Mouse (Mus musculus) gastrocnemius, adult 18-20 months (tissue): Measurements from ENCODE around the gene Dnah1. TPM values are rescaled to one million over a fixed set of nuclear protein-coding genes. Genes with fewer than 3 reads are reported as not detected.

Experiments
- DNase-seq: peaks from one replicate; pipeline ENCODE4 v3.0.0; 2021; ENCODE audit warnings: low spot score
- total RNA-seq, 2 experiments: library from RNA; stranded (reverse); gene quantifications; 2 replicates each; pipeline ENCODE4 v1.2.3; 2021

Dnah1 gene
- total RNA-seq, 2 experiments from 2014 or later: 0.14 to 0.16 TPM

GRCm38 (mm10) chr14:31319546-31319945 lies 4.2 kb downstream of the Dnah1 start:
- DNase-seq: no peak

GRCm38 (mm10) chr14:31317754-31318153 lies 5.9 kb downstream of the Dnah1 start:
- no peak for DNase-seq

DNA sequence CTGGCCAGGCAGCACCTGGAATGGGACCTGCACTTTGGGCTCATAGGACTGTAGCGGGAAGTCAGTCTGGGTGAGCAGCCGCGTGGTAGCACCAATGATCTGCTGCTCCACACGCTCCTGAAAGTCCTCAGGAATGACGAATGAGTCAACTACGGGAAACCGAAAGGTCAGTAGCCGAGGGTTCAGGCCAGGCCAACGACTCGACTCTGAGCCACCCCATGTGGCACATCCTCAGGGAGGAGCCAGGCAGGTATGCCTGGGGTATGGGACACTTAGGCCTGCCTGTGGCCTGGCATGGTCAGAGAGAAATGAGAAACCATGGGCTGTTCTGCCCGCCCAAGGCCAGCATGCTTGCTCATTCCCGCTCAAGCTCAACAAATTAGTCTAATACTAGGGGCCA lies 7.1 kb downstream of the Dnah1 start:
- DNase-seq: no peak

DNA sequence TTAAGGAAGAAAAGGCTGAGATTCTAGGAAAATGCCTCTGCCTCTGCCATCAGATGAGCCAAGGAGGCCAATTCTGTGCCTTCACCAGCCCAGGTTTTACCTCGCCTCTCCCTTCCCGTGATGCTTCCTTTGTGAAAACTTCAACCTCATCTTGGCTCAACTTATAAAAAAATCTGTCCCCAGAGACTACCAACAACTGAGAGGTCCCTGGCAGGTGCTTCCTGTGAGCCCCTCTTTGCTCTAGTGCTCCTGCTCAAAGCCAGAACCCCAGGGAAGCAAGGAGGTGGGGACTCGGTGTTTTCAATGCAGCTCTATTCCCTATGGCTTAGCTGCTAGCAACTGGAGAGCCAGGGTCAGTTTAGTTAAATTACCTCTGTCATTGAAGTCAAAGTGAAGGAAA lies 10.5 kb downstream of the Dnah1 start:
- DNase-seq: no peak

DNA sequence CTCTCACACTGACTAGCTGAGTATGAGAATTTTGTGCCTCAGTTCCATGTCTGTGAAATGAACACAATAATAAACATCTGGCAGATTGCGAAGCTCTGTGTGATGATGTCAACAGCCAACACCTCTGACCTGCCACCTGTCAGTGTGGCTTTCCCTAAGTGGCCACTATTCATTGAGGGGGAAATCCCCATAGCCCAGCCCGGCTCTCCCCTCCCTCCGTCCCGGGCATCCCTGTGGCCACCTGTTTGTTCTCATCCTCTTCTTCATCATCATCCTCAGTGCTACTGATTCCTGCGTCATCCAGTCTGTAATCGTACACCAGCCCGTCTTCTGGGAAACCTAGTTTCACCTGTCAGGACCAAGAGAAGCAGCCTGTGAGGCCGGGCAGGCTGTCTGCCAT lies 38.0 kb downstream of the Dnah1 start:
- no peak for DNase-seq

DNA sequence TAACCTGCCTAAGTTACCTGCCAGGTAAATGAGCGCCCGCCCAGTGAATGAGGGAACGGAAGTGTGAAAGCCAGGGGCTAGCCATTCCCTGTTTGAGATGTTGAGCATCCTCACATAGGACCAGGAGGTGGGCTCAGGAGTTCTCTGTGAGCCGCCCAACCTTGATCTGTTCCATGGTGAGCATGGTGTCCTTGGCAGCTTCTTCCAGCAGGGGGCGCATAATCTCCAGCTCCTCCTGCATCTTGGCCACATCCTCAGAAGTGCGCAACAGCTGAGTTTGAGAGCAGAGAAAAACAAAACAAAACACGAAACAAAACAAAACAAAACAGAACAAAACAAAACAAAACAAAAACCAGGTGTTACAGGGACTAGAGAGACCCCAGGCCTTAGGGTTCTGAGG lies 51.5 kb downstream of the Dnah1 start:
- peak; percentile 68 for DNase-seq

DNA sequence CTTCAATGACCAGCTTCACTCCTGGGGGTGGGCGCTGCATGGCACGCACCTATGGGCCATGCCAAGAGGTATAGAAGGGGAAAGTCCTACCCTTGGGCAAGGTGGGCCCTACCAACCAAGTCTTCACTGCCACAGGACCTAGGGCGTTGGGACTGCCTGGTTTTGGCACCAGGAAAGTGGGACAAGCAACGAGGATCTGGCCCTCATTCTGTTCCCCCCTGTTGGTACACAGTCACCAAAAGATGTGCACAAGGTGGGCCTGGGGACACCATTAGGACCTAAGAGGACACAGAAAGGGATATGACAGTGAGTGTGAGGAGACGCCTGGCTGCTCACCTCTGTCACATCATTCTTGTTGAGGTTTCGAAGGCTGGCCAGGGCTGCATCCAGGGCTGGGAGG lies 52.6 kb downstream of the Dnah1 start:
- DNase-seq: no peak

- no peak for DNase-seq
Observed at GRCm38 (mm10) chr14:31269456-31270100, 54.1 kb downstream of the Dnah1 start.

- no peak for DNase-seq
Observed at GRCm38 (mm10) chr14:31268301-31269001, 55.2 kb downstream of the Dnah1 start.

GRCm38 (mm10) chr14:31267649-31268048 lies 56.0 kb downstream of the Dnah1 start:
- no peak for DNase-seq

- no peak for DNase-seq
Observed at GRCm38 (mm10) chr14:31260932-31261331, 62.8 kb downstream of the Dnah1 start.

- no peak for DNase-seq
Observed at GRCm38 (mm10) chr14:31260374-31260773, 63.3 kb downstream of the Dnah1 start.

DNA sequence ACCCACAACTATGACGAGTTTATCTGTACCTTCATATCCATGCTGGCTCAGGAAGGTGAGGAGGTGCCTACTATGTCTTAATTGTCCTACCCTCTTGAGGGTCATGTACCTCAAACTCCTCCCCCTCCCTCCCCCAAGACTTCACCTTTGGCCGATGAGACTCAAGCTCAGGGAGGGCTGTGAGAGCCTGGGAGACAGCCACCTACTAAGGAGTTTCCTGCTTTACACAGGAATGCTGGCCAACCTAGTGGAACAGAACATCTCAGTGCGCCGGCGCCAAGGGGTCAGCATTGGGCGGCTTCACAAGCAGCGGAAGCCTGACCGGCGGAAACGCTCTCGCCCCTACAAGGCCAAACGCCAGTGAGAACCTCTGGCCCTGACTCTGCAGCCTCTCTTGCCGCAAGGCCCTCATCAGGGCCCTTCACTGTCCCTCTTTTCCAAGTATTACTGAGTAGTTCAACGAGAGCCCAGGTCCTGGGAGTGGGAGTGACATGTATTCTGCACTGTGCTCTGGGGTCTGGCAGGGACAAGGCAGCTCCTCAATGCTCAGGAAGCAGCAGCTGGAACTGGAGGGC lies 65.1 kb downstream of the Dnah1 start:
- no peak for DNase-seq

DNA sequence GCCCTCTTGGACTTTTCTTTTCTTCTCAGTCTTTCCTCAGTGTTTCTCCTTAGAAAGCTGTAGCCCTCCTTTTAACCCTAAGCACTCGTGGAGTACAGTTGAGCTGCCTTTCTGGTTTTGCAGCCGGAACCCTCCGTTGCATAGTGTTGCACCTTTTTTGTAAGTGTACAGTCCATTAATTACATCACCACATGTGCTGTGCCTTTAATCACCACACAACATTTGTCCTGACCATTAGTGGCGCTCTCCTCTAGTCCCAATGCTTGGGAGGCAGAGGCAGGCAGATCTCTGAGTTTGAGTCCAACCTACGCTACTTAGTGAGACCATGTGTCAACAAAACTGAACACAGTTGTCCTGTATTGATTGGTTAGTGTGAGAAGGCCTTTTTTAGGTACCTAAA lies 71.6 kb downstream of the Dnah1 start:
- DNase-seq: no peak

DNA sequence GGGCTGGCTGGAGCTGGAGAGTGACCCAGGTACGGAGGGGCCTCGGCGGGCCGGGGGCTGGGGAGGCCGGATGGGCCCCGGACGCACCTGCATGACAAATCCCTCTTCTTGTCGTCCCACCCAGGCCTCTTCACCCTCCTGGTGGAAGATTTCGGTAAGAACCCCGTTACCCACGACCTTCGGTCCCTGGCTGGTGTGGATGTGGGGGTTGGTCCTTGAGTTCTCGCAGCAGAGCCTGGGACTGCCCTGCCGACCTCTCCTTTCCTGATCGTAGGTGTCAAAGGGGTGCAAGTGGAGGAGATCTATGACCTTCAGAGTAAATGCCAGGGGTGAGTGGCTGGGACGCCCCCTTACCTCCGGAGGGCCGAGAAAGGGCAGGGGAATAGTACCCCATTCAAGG lies 72.1 kb downstream of the Dnah1 start:
- DNase-seq: no peak

DNA sequence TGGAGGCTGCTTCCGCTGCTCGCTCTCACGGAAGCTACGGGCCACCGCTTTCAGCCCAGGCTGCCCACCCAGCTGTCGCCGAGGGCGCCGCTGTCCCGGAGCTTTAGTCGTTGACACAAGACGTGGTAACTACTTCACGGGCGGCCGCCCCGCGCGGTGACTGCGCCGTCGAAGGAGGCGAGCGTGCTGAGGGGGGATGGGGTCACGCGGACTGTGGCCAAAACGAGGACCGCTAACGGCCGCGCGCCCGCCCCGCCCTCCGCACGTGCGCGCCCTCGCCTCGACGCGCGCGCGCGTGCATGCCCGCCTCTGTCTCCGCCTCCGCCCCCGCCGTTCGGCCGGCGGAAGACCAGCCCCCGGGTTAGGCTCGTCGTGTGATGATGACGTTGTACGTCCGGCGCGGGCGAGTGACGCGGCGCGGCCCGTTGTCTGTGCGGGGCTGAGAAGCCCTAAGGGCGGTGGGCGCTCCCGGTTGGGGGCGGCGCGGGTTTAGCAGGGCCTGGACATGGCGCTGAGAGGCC lies 72.6 kb downstream of the Dnah1 start, which contains the start of the genes Phf7 and Bap1:
Gene Phf7 (minus strand): TSS at position 234 of the 521 bp plus-strand sequence.
Gene Bap1 (plus strand): TSS at position 367 of the 521 bp plus-strand sequence.
- peak; percentile 95 for DNase-seq

DNA sequence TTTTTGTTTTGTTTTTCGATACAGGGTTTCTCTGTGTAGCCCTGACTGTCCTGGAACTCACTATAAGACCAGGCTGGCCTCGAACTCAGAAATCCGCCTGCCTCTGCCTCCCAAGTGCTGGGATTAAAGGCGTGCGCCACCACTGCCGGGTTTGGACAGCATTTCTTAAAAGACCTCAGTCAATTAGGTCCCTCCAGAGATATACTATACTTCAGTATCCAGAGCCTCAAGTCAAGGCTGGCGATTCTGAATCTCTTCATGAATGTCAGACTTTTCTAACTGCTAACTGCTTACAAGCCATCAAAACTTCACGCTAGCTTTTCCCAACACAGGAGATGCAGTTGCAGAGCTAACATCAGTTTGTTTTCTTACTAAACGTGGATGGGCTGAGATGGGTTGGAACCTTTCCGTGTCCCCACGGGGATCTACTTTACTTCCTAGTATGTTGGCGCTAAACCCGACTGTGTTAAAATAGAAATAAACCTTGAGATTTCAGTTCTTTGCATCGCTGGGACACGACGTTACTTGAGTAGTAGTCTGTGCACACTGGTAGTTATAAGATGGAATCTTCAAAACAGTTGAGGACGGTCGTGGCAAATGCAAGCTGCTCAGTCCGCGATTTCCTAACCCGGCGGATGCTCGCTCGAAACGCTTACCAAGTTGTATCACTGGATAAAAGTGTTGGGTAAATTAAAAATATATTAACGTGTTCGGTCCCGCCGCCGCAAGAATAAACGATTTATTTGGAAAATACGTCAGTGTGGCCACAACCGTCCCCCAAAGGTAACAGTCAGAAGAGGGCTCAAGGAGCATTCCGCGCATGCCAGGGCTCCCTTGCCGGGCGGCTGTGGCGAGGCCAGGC lies 73.2 kb downstream of the Dnah1 start:
- DNase-seq: no peak

- DNase-seq: no peak
Observed at GRCm38 (mm10) chr14:31248396-31248795, 75.3 kb downstream of the Dnah1 start.

DNA sequence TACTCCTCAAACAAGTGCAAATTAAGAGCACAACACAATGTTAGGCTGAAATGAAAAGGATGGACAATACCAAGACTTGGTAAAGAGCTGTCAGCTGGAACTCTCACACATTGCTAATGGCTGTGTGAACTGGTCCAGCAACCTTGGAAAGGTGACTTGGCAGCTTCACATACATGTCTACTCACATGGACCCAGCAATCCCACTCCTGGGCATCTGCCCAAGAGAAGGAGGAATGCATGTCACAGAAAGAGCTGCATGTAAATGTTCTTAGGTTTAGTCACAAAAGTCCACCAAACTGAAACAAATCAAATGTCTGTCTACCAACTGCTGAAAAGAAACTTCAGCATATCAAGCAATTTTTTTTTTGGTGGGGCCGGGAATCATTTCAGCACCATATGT lies 77.8 kb downstream of the Dnah1 start:
- no peak for DNase-seq

DNA sequence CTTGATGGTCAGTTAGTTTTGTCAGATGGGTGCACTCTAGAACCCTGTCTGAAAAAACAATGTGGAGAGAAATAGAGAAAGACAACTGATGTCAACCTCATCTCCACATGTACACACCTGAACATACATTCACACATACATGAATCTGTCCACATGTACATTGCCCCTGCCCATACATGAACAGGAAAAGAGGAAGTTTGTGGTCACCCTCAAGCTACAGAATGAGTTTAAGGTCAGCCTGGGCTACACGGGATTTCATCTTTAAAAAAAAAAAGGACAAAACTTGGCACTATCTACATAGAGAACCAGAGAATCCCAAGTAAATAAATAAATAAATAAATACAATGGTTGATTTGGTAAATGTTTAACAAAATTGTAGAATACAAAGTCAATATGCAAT lies 78.9 kb downstream of the Dnah1 start:
- no peak for DNase-seq

DNA sequence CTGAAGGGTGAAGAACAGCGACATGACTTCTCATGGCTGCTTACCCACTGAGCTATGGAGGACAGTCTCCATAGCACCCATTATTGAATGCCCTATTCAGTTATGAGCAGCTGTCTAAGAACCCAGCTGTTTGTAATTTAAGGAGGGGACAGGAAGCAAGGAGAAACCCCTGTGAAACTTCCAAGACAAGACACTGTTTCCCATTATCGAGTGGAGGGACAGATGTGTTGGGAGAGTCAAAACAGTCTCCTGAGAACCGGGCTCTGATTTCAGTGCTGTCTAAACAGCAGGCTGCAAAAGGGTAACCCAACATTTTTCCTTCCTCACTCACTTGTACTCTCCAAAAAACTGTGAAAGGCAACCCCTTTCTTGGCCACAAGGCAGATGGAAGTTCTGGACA lies 83.2 kb downstream of the Dnah1 start:
- no peak for DNase-seq
